In genomic region chr16:38088126-38088628, GRCm38 (mm10) we compare ENCODE assay signal across 7 mouse cellular contexts. TPM values are rescaled to one million over a fixed set of nuclear protein-coding genes. Genes with fewer than 3 reads are reported as not detected.
A peak's percentile ranks its signal among the peaks of the same experiment; 100 is the strongest.
DNase-seq lines count a peak whose midpoint lies in the region; ATAC-seq and TF ChIP-seq lines count a peak whose summit lies in the region.

No protein-coding gene starts in this region.

- ATAC-seq in Patski = peak; percentile 38
- ATAC-seq in liver, embryonic 14.5 days (ENCODE audit: insufficient read depth) = peak; percentile 51

- TF ChIP-seq EP300 in liver, embryonic 14.5 days (IDR thresholded peaks at IDR 0.05; ENCODE audit: low read depth) = no peak

- intact Hi-C loops in left cerebral cortex, adult 2 months (cut with DNase I) = loop anchor here (1.0 to 5.0 kb wide), 3 partner anchors 96 to 219 kb away; partner anchors contain the start of gene Lrrc58
- intact Hi-C loops in left cerebral cortex, postnatal 10 days (cut with DNase I) = loop anchor here (5.0 kb wide), 2 partner anchors 96 to 111 kb away; no protein-coding TSS in a partner anchor

- no peak for TF ChIP-seq CTCF in left cerebral cortex, adult 2 months (IDR thresholded peaks at IDR 0.05)
- TF ChIP-seq CTCF in Patski (IDR thresholded peaks at IDR 0.05) = no peak
- no peak for TF ChIP-seq CTCF in liver, embryonic 14.5 days (IDR thresholded peaks at IDR 0.05; ENCODE audit: low read depth)

- H3K9me3 ChIP-seq in forebrain, embryonic 10.5 days = no peaks in the 10 kb centered on the region
- H3K9me3 ChIP-seq in liver, embryonic 14.5 days (ENCODE audit: control insufficient read depth, low read length) = no peaks in the 10 kb centered on the region

- CTCF ChIA-PET in Patski (lab: Charles Lee) = interaction anchor here (0.9 to 6.4 kb wide), 6 partner anchors 12 to 110 kb away, joined by 3 to 35 read pairs (median 3); no protein-coding TSS in a partner anchor

- in situ Hi-C loops in Patski (cut with MboI; ENCODE audit: low pct_unique_long_range_greater_than_20kb) = loop anchor here (25.0 kb wide), 1 partner anchor 424 kb away; the partner anchor contains the start of gene Timmdc1

- peak overlapping the region; percentile 99 for H3K27ac ChIP-seq in left cerebral cortex, adult 2 months
- H3K27ac ChIP-seq in forebrain, embryonic 10.5 days = peak overlapping the region; percentile 99
- peak overlapping the region; percentile 70 for H3K27ac ChIP-seq in liver, embryonic 14.5 days

- H3K9ac ChIP-seq in liver, embryonic 14.5 days (replicated peaks) = peak overlapping the region; percentile 69

- DNase-seq in left cerebral cortex, adult 2 months (ENCODE audit: extremely low spot score in 1 of 2, low spot score in 2 of 2) = peak in 1 of 2 experiments; percentile 58
- no peak for DNase-seq in left cerebral cortex, postnatal 10 days (ENCODE audit: extremely low spot score in 1 of 2, low spot score in 2 of 2)
- no peak for DNase-seq in Patski (ENCODE audit: low read depth, low spot score)
- peak; percentile 87 for DNase-seq in forebrain, embryonic 10.5 days (ENCODE audit: extremely low spot score, low spot score)
- DNase-seq in liver, embryonic 14.5 days (ENCODE audit: low read depth in 3 of 3, low spot score in 3 of 3) = no peak
- DNase-seq in adrenal gland, postnatal 25 days = no peak
- DNase-seq in layer of hippocampus, adult 9-10 months (ENCODE audit: low spot score) = no peak

- H3K4me1 ChIP-seq in forebrain, embryonic 10.5 days = peaks cover 22% of the 10 kb centered on the region
- peaks cover 11 to 16% of the 10 kb centered on the region in 2 experiments for H3K4me1 ChIP-seq in liver, embryonic 14.5 days (replicated peaks; ENCODE audit: control insufficient read depth in 2 of 2, insufficient read depth in 2 of 2, low read length in 1 of 2)

- WGBS in forebrain, embryonic 10.5 days = under 1% methylated on average over 40 of the region's 40 CpGs
- whole genome bisulfite sequencing in liver, embryonic 14.5 days (ENCODE audit: insufficient replicate concordance) = under 1% methylated on average over 40 of the region's 40 CpGs

- POLR2A ChIA-PET in Patski (lab: Charles Lee) = interaction anchor here (0.7 to 1.1 kb wide), 5 partner anchors 11 to 118 kb away, joined by 3 to 4 read pairs (median 3); no protein-coding TSS in a partner anchor

- H3K36me3 ChIP-seq in forebrain, embryonic 10.5 days (replicated peaks) = no peaks in the 10 kb centered on the region; the same call in 1 of the 2 replicates
- H3K36me3 ChIP-seq in liver, embryonic 14.5 days (replicated peaks; ENCODE audit: control insufficient read depth, insufficient read depth, low read depth) = no peaks in the 10 kb centered on the region

- H3K4me2 ChIP-seq in liver, embryonic 14.5 days (ENCODE audit: low read depth) = peak overlapping the region; percentile 90

- no peaks in the 10 kb centered on the region for H3K27me3 ChIP-seq in Patski
- no peaks in the 10 kb centered on the region for H3K27me3 ChIP-seq in forebrain, embryonic 10.5 days (ENCODE audit: poor library complexity, severe bottlenecking)
- no peaks in the 10 kb centered on the region for H3K27me3 ChIP-seq in liver, embryonic 14.5 days (ENCODE audit: control insufficient read depth, insufficient read depth, low read length)

- H3K4me3 ChIP-seq in left cerebral cortex, adult 2 months = peak overlapping the region; percentile 98
- H3K4me3 ChIP-seq in forebrain, embryonic 10.5 days = peak overlapping the region; percentile 98
- H3K4me3 ChIP-seq in liver, embryonic 14.5 days (ENCODE audit: insufficient read depth in 1 of 2, low read depth in 2 of 2, low read length in 2 of 2) = peak overlapping the region; percentile 76 to 84

RNA-seq across cellular contexts. Expression of gene Gsk3b, which starts 0.6 kb away (rescaled TPM):
- 100 to 1,000 TPM; 179 to 181 TPM for total RNA-seq in left cerebral cortex, adult 2 months (2021)
- 100 to 1,000 TPM; 254 to 256 TPM for total RNA-seq in left cerebral cortex, postnatal 10 days (2021)
- 43.9 TPM for polyA plus RNA-seq in Patski (2021)
- polyA plus RNA-seq in forebrain, embryonic 10.5 days (2016; fragmentation: Nextera tagmentation; extraction: Ambion mirVana) = 64.3 and 65.8 TPM in 2 replicates
- 2.9 TPM in 2 replicates for polyA plus RNA-seq in liver, embryonic 14.5 days (2012; rRNA removed)
- 10.3 and 10.8 TPM in 2 replicates for polyA plus RNA-seq in liver, embryonic 14.5 days (2014; fragmentation: Nextera tagmentation; extraction: Ambion mirVana)
- total RNA-seq in adrenal gland, postnatal 25 days (2021) = 77.8 and 81.7 TPM in 2 replicates
